Mouse (Mus musculus) 3134 (cell line): ENCODE data around the gene Gm28539.
A peak's percentile ranks its signal among the peaks of the same experiment; 100 is the strongest.
"Not testable (repeated sequence)": the region's sequence is repeated elsewhere in the genome, so short reads cannot be mapped to it uniquely, and the experiment has no call there.

Experiments used
- DNase-seq: peaks from one replicate; pipeline ENCODE4 v3.0.0-alpha.2; 2011; ENCODE audit warnings: low spot score; ENCODE audit not compliant: insufficient read length; ENCODE audit errors: extremely low read depth

The Gm28539 gene

DNA sequence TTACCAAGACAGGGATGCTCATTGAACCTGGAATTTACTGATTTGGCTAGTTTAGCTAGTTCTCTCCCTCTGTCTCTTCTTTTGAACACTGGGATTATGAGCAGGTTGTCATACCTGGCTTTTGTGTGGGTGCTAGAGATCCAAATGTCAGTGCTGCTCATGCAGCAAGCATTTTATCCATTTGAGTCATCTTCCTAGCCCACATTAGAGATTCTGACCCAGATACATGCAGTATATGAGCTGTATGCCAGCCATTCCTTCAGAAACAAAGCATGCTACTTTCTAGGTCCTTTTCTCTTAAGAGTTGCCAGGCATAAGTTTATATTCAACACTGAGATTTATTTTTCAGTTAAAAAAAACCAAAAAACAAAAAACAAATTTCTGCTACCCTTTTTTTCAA lies 116.4 kb downstream of the Gm28539 start:
- no peak for DNase-seq

DNA sequence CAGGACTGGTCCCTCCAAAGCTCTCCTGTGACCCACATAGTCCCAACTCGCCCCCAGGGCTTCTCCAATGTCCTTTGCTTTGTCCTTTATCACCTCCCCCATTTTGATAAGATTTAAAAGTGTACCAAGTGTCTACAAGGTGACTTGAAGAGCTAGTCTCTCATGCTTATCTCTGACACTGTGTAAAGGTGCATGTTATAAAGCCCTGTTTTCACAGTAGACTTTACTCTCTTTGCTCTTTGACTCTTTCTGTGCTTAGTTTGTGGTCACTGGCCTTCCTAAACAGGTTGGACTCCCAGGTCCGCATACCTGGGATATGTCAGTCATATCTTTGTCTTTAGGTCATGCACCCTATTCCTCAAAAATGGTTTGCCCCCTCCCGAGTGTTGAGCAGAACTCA lies 118.7 kb downstream of the Gm28539 start:
- no peak for DNase-seq

DNA sequence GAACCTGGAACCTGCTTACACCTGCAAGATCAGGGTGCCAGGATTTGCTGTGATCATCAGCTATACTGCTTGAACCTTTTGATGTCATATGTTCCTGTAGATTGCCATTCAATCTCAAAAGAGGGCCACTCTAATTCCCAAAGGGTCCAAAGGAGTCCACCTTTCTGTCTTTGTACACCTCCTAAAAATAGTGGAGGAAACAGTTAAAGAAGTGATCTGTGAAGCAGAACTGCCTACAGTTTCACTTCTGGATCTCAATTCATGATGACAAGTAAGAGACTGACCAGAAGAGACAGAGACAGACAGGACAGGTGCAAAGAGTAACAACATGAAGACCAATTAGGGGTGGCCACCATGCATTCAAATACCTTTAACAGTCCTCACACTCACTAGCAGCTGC lies 127.1 kb downstream of the Gm28539 start:
- no peak for DNase-seq

DNA sequence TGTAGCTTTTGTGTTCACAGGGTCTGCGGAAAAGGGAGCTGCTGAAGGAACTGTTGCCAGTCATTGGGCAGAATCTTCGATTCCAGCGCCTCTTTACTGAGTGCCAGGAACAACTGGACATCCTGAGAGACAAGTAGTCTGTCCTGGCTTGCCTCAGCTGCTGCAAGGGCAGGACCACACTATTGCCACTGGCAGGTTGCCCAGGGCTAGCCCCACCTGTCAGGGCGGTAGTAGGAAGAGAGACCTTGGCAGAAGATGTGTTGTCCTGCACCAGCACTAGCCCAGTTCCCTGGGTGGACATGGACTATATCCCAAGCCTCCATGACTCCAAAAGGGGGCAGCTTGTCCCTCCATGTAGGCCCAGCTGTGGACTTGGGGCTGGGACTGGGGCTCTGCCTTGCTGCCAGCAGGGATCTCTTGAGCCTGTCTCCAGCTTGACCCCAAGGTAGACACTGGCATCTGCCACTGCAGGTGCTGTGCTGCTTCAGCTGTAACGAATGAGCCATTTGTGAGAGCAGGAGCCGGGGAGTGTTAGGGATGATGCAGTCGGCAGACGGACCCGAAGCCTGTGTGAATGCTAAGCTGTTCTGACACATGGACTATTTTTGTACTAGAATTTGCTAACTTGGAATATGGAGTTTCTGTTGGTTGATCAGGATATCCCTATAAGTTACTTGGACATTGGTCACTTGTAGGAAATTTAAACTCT lies 133.2 kb downstream of the Gm28539 start:
- no peak for DNase-seq

DNA sequence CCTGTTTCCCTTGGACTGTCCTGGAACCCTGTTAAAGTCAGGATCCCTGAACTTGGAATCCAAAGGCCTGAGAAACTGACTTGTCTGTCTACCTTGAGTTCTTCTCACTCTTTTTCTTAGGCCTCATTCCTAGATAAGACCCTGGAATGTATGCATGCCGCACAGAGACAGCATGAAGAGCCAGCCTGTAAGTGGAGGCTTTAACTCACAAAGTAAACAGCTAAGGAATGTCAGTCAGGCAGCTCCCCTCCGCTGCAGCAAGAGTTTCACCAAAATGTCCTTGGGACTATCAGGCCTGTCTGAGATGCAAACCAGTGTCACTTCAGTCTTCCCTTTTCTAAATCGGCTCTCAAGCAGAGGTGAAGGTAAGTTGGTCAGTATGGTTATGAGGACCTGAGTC lies 134.5 kb downstream of the Gm28539 start:
- DNase-seq: no peak

DNA sequence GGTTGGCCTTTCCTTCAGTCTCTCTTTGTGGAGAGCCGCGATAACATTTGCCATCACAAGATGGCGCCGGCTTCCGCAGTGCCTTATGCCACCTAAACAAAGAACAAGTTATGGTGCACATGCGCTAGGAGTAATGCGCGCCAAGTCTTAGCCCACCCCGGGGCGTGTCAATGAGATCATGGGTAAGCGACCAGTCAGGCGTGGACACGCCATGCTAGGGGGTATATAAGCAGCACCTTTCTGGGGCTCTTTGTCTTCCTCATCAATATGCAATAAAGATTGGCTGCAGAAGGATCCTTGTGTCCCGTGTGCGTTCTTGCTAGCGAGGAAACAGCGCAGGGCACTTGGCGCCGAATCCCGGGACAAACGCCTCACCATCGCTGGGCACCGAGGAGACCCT lies 139.3 kb downstream of the Gm28539 start:
- DNase-seq: not testable (repeated sequence)

DNA sequence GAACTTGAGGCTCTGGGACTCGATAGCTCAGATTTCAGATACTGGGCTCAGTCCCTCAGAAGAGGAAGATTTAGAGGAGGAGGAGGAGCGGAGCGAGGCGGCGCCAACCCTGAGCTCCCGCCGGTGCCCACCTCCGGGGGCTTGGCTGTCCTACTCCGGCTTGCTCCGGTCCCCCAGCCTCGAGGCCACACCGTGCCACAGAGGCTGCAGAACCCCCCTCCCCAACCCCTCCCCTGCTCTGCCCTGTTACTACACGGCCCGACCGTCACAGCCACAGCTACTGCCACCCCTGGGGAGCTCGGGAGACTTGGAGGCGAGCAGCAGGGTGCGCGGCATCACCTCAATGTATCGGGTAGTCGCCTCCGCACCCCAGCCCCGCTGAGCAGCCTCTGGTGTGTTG lies 139.9 kb downstream of the Gm28539 start:
- peak; percentile 18 for DNase-seq

DNA sequence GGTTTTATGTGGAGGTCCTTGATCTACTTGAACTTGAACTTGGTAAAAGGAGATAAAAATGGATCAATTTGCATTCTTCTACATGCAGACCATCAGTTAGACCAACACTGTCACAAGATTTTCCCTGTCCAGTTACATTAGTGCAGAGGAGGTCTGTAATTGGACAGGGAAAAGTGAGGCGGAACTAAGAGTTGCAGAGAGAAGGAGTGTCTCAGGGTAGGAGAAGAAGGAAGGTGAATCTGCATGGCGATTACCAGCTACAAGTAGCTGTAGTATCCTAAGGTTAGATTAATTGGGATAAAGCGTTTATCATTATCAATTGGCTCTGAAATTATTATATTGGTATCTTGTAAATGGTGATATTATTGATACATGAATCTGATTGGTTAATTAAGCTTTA lies 150.0 kb downstream of the Gm28539 start:
- no peak for DNase-seq

DNA sequence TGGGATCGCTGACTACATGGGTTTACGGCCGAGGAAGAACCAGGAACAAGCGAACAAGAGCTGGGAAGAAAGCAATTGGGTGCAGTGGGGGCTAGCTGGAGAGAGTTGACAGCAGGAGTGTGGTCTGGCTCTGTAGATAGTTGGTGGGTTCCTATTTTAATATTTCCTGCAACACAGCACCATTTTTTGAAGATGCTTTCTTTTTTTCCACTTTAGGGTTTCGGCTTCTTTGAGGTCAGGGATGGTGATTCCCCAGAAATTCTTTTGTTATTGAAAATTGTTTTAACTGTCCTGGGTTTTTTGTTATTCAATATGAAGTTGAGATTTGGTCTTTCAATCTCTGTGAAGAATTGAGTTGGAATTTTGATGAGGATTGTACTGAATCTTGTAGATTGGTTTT lies 150.5 kb downstream of the Gm28539 start:
- no peak for DNase-seq

DNA sequence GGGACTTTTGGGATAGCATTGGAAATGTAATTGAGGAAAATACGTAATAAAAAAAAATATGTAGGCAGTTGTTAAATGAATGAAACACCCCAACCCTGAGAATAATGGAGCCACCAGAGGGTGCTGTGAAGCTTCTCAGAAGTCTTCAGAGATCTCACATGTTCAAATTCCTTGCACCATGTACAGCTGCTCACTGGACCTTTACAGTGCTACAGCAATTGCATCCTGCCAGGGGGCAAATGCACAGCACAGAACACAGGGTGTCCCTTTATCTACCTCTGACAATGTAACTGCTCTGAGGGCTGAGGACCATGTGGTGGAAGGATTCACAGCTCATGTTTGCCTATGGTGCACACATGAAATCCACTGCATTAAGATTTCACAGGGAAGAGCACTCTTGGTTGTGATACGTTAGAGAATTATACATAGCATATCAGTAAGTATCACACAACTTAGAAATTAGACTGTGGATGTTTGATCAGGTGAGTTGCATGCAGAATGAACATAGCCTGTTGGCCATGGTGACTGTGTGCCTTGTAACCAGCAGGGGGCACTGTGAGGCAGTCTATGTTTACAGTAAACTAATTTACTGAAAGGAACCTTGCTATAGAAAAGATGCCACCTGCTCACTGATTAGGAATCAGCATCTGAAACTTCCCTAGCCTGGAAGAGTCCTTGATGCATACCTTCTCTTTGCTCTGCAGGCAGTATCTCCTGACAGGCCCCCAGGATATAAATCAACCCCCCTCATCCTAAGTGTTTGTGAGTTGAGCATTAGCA lies 166.4 kb downstream of the Gm28539 start:
- DNase-seq: not testable (repeated sequence)

DNA sequence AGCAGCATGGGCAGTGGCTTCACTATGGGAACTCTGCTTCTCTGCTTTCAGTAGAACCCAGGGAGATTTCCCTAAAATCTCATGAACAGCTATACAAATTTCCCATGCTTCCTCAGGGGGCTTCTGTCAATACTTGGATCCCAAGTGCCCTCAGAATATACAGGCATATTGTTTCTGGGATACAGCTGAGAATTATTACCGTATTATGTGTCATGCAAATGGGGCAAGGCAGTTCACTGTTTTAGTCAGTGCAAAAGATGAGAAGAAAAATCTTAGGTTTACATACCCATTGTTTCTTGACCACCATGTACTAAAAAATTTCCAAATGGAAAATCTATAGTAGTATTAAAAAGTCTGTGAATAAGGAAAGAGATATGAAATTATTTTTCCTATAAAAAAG lies 167.4 kb downstream of the Gm28539 start:
- DNase-seq: no peak

DNA sequence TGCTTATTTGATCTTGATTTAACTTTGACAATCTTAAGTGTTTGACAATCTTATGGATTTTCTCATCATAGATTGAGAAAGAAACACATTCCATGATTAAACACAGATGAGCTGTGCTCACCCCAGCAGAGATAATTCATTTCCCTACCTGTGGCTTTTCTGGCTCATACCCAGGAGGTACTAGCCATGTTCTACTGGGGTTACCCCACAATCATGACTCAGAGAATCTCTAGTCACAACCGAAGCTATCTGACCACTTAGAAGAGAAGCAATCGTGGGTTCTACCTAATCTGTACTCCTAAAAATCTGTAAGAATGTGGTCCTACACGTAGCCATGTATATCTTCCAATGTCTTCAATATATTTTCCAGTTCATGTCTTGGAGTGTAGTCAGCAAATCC lies 168.9 kb downstream of the Gm28539 start:
- DNase-seq: no peak
